Mouse (Mus musculus): ENCODE results near the gene Mrps6. TPM values are rescaled to one million over a fixed set of nuclear protein-coding genes. Genes with fewer than 3 reads are reported as not detected.

Mrps6 gene
- polyA plus RNA-seq, 1 experiment, result 129 TPM

GRCm38 (mm10) chr16:92136275-92136674 is 78.2 kb downstream of the Mrps6 start:
- Histone ChIP-seq H3K4me3 (ENCODE audit: insufficient read depth, low read depth, low read length) (no peak overlapping the region), H3K27me3 (replicated peaks; ENCODE audit: control insufficient read depth, insufficient read depth, low read length) (no peaks in the 10 kb centered on the region), H3K4me1 (ENCODE audit: control insufficient read depth, insufficient read depth, low read length) (no peaks in the 10 kb centered on the region), H3K27ac (ENCODE audit: insufficient read depth, low read depth, low read length) (no peak overlapping the region), H3K36me3 (ENCODE audit: control insufficient read depth, insufficient read depth, low read length) (no peaks in the 10 kb centered on the region)
- DNase-seq, result no peak
- 92% methylated on average over 15 of the region's 15 CpGs for WGBS
- TF ChIP-seq POLR2A (IDR thresholded peaks at IDR 0.05; ENCODE audit: low read depth, low read length), result no peak
- no peak for TF ChIP-seq CTCF (conservative IDR thresholded peaks at IDR 0.05; ENCODE audit: insufficient read depth, insufficient read length, low read depth, low read length)

GRCm38 (mm10) chr16:92139386-92140261 is 81.6 kb downstream of the Mrps6 start:
- H3K27ac ChIP-seq (ENCODE audit: insufficient read depth, low read depth, low read length), result no peak overlapping the region
- no peak for TF ChIP-seq POLR2A (IDR thresholded peaks at IDR 0.05; ENCODE audit: low read depth, low read length)
- no peak for TF ChIP-seq CTCF (conservative IDR thresholded peaks at IDR 0.05; ENCODE audit: insufficient read depth, insufficient read length, low read depth, low read length)
- WGBS, result 65% methylated on average over 15 of the region's 15 CpGs
- DNase-seq, result no peak
- no peak overlapping the region for H3K4me3 ChIP-seq (ENCODE audit: insufficient read depth, low read depth, low read length)
- H3K4me1 ChIP-seq (ENCODE audit: control insufficient read depth, insufficient read depth, low read length), result no peaks in the 10 kb centered on the region
- H3K36me3 ChIP-seq (ENCODE audit: control insufficient read depth, insufficient read depth, low read length), result no peaks in the 10 kb centered on the region
- H3K27me3 ChIP-seq (replicated peaks; ENCODE audit: control insufficient read depth, insufficient read depth, low read length), result no peaks in the 10 kb centered on the region

- WGBS, result 83% methylated on average over 9 of the region's 9 CpGs
- no peak overlapping the region for H3K27ac ChIP-seq (ENCODE audit: insufficient read depth, low read depth, low read length)
- no peak for DNase-seq
These were observed 82.3 kb downstream of the Mrps6 start for GRCm38 (mm10) chr16:92140328-92140727.

GRCm38 (mm10) chr16:92141021-92141420 is 83.0 kb downstream of the Mrps6 start:
- H3K36me3 ChIP-seq (ENCODE audit: control insufficient read depth, insufficient read depth, low read length), result no peaks in the 10 kb centered on the region
- 96% methylated on average over 12 of the region's 12 CpGs for WGBS
- H3K27ac ChIP-seq (ENCODE audit: insufficient read depth, low read depth, low read length), result no peak overlapping the region
- no peaks in the 10 kb centered on the region for H3K4me1 ChIP-seq (ENCODE audit: control insufficient read depth, insufficient read depth, low read length)
- DNase-seq, result no peak
- TF ChIP-seq CTCF (conservative IDR thresholded peaks at IDR 0.05; ENCODE audit: insufficient read depth, insufficient read length, low read depth, low read length), result no peak
- no peak for TF ChIP-seq POLR2A (IDR thresholded peaks at IDR 0.05; ENCODE audit: low read depth, low read length)
- H3K4me3 ChIP-seq (ENCODE audit: insufficient read depth, low read depth, low read length), result no peak overlapping the region
- no peaks in the 10 kb centered on the region for H3K27me3 ChIP-seq (replicated peaks; ENCODE audit: control insufficient read depth, insufficient read depth, low read length)

More at GRCm38 (mm10) chr16:92140328-92140727, 82.3 kb downstream of the Mrps6 start:
- no peak overlapping the region for H3K4me3 ChIP-seq (ENCODE audit: insufficient read depth, low read depth, low read length)
- TF ChIP-seq CTCF (conservative IDR thresholded peaks at IDR 0.05; ENCODE audit: insufficient read depth, insufficient read length, low read depth, low read length) (no peak), POLR2A (IDR thresholded peaks at IDR 0.05; ENCODE audit: low read depth, low read length) (no peak)
- no peaks in the 10 kb centered on the region for H3K36me3 ChIP-seq (ENCODE audit: control insufficient read depth, insufficient read depth, low read length)
- H3K27me3 ChIP-seq (replicated peaks; ENCODE audit: control insufficient read depth, insufficient read depth, low read length), result no peaks in the 10 kb centered on the region
- no peaks in the 10 kb centered on the region for H3K4me1 ChIP-seq (ENCODE audit: control insufficient read depth, insufficient read depth, low read length)

GRCm38 (mm10) chr16:92142426-92143012 is 84.4 kb downstream of the Mrps6 start:
- no peak overlapping the region for H3K4me3 ChIP-seq (ENCODE audit: insufficient read depth, low read depth, low read length)
- DNase-seq, result no peak
- no peaks in the 10 kb centered on the region for H3K4me1 ChIP-seq (ENCODE audit: control insufficient read depth, insufficient read depth, low read length)
- H3K36me3 ChIP-seq (ENCODE audit: control insufficient read depth, insufficient read depth, low read length), result no peaks in the 10 kb centered on the region
- H3K27ac ChIP-seq (ENCODE audit: insufficient read depth, low read depth, low read length), result no peak overlapping the region
- 81% methylated on average over 9 of the region's 9 CpGs for whole genome bisulfite sequencing
- no peaks in the 10 kb centered on the region for H3K27me3 ChIP-seq (replicated peaks; ENCODE audit: control insufficient read depth, insufficient read depth, low read length)
- no peak for TF ChIP-seq CTCF (conservative IDR thresholded peaks at IDR 0.05; ENCODE audit: insufficient read depth, insufficient read length, low read depth, low read length)
- TF ChIP-seq POLR2A (IDR thresholded peaks at IDR 0.05; ENCODE audit: low read depth, low read length), result no peak

GRCm38 (mm10) chr16:92147631-92148366 is 89.7 kb downstream of the Mrps6 start:
- TF ChIP-seq CTCF (conservative IDR thresholded peaks at IDR 0.05; ENCODE audit: insufficient read depth, insufficient read length, low read depth, low read length) (no peak), POLR2A (IDR thresholded peaks at IDR 0.05; ENCODE audit: low read depth, low read length) (no peak)
- no peaks in the 10 kb centered on the region for H3K36me3 ChIP-seq (ENCODE audit: control insufficient read depth, insufficient read depth, low read length)
- H3K4me3 ChIP-seq (ENCODE audit: insufficient read depth, low read depth, low read length), result no peak overlapping the region
- no peaks in the 10 kb centered on the region for H3K4me1 ChIP-seq (ENCODE audit: control insufficient read depth, insufficient read depth, low read length)
- no peak for DNase-seq
- H3K27ac ChIP-seq (ENCODE audit: insufficient read depth, low read depth, low read length), result no peak overlapping the region
- H3K27me3 ChIP-seq (replicated peaks; ENCODE audit: control insufficient read depth, insufficient read depth, low read length), result no peaks in the 10 kb centered on the region
- WGBS, result 92% methylated on average over 12 of the region's 12 CpGs

GRCm38 (mm10) chr16:92148367-92148728 is 90.3 kb downstream of the Mrps6 start:
- Histone ChIP-seq H3K4me1 (ENCODE audit: control insufficient read depth, insufficient read depth, low read length) (no peaks in the 10 kb centered on the region), H3K27ac (ENCODE audit: insufficient read depth, low read depth, low read length) (no peak overlapping the region), H3K4me3 (ENCODE audit: insufficient read depth, low read depth, low read length) (no peak overlapping the region), H3K36me3 (ENCODE audit: control insufficient read depth, insufficient read depth, low read length) (no peaks in the 10 kb centered on the region), H3K27me3 (replicated peaks; ENCODE audit: control insufficient read depth, insufficient read depth, low read length) (no peaks in the 10 kb centered on the region)
- no peak for TF ChIP-seq CTCF (conservative IDR thresholded peaks at IDR 0.05; ENCODE audit: insufficient read depth, insufficient read length, low read depth, low read length)
- TF ChIP-seq POLR2A (IDR thresholded peaks at IDR 0.05; ENCODE audit: low read depth, low read length), result no peak
- no peak for DNase-seq
- whole genome bisulfite sequencing, result 82% methylated on average over 2 of the region's 2 CpGs
